Mouse (Mus musculus) CH12.LX (cell line): ENCODE results near the gene Cacna2d1. TPM values are rescaled to one million over a fixed set of nuclear protein-coding genes. Genes with fewer than 3 reads are reported as not detected.

Source experiments
- DNase-seq: peaks from one replicate; pipeline ENCODE4 v3.0.0-alpha.2; 2013; ENCODE audit errors: extremely low read depth
- H3K27ac ChIP-seq: 2 replicates; pipeline ENCODE4 v1.5.1; 2012; ENCODE audit warnings: low read depth, mild to moderate bottlenecking, control low read depth, moderate library complexity; ENCODE audit not compliant: insufficient read depth
- H3K27me3 ChIP-seq: replicated peaks from 2 replicates; pipeline ENCODE3; 2012; ENCODE audit warnings: inconsistent platforms
- H3K36me3 ChIP-seq, 2 experiments: replicated peaks in 1 of 2; 2 replicates each; pipeline versions ENCODE3 to v1.6.1; 2012; ENCODE audit warnings: inconsistent platforms in 1 of 2, low read length in 1 of 2, mild to moderate bottlenecking in 1 of 2, mixed read lengths in 1 of 2, moderate library complexity in 1 of 2; ENCODE audit not compliant: control insufficient read depth in 1 of 2, insufficient read depth in 1 of 2
- H3K4me1 ChIP-seq, 2 experiments: 2 replicates each; pipeline ENCODE4 v1.6.1; 2012; ENCODE audit warnings: inconsistent platforms in 1 of 2, moderate library complexity in 1 of 2; ENCODE audit not compliant: insufficient read depth in 2 of 2, control insufficient read depth in 1 of 2
- H3K4me2 ChIP-seq: 2 replicates; pipeline ENCODE4 v1.6.1; 2012; ENCODE audit warnings: low read depth, mild to moderate bottlenecking, control low read depth; ENCODE audit not compliant: poor library complexity, insufficient read depth, severe bottlenecking
- H3K4me3 ChIP-seq, 3 experiments: fragments of 150-350 bp in 1 of 3; sonication (generic) in 1 of 3; replicated peaks in 1 of 3; 2 replicates each; pipeline versions ENCODE3 to v1.5.1; 2011 to 2012; ENCODE audit warnings: low read depth in 2 of 3, low read length in 2 of 3, mild to moderate bottlenecking in 2 of 3, moderate library complexity in 2 of 3, control low read depth in 1 of 3, improper control_type of control experiment in 1 of 3, inconsistent platforms in 1 of 3, mixed read lengths in 1 of 3; ENCODE audit not compliant: poor library complexity in 1 of 3
- H3K79me2 ChIP-seq: replicated peaks from 2 replicates; pipeline ENCODE4 v1.6.1; 2012; ENCODE audit warnings: mild to moderate bottlenecking, moderate library complexity; ENCODE audit not compliant: control insufficient read depth, poor library complexity, insufficient read depth, severe bottlenecking; ENCODE audit errors: extremely low read depth
- H3K9ac ChIP-seq: 2 replicates; pipeline ENCODE4 v1.6.1; 2012; ENCODE audit warnings: low read depth, mild to moderate bottlenecking, control low read depth, moderate library complexity; ENCODE audit not compliant: insufficient read depth
- H3K9me3 ChIP-seq: replicated peaks from 2 replicates; pipeline ENCODE3; 2012; ENCODE audit warnings: low read length, inconsistent platforms, mixed read lengths
- CHD1 ChIP-seq: IDR thresholded peaks from 2 replicates; pipeline ENCODE4 v1.6.1; 2012; ENCODE audit warnings: low read depth, low read length, improper control_type of control experiment, inconsistent platforms
- CHD2 ChIP-seq: IDR thresholded peaks from 2 replicates; pipeline ENCODE4 v1.6.1; 2011; ENCODE audit warnings: low read length, improper control_type of control experiment
- E2F4 ChIP-seq: IDR thresholded peaks from 2 replicates; pipeline ENCODE4 v1.6.1; 2011; ENCODE audit warnings: low read depth, low read length, improper control_type of control experiment; ENCODE audit not compliant: insufficient replicate concordance
- EP300 ChIP-seq: IDR thresholded peaks from 2 replicates; pipeline ENCODE4 v1.6.1; 2011; ENCODE audit warnings: low read length, improper control_type of control experiment
- ETS1 ChIP-seq: conservative IDR thresholded peaks from 2 replicates; pipeline ENCODE4 v1.6.1; 2012; ENCODE audit warnings: low read depth, mild to moderate bottlenecking, inconsistent platforms, low read length, improper control_type of control experiment, moderate library complexity
- GABPA ChIP-seq: IDR thresholded peaks from 2 replicates; pipeline ENCODE4 v1.6.1; 2012; ENCODE audit warnings: low read depth, low read length, improper control_type of control experiment, inconsistent platforms; ENCODE audit not compliant: insufficient replicate concordance
- HCFC1 ChIP-seq: IDR thresholded peaks from 2 replicates; pipeline ENCODE4 v1.6.1; 2012; ENCODE audit warnings: low read depth, mild to moderate bottlenecking, inconsistent platforms, low read length, improper control_type of control experiment
- IRF4 ChIP-seq: IDR thresholded peaks from 2 replicates; pipeline ENCODE4 v1.6.1; 2014; ENCODE audit warnings: low read depth, mild to moderate bottlenecking, inconsistent platforms, low read length, improper control_type of control experiment
- JUN ChIP-seq: IDR thresholded peaks from 2 replicates; pipeline ENCODE4 v1.6.1; 2011; ENCODE audit warnings: low read depth, mild to moderate bottlenecking, low read length, improper control_type of control experiment, moderate library complexity; ENCODE audit not compliant: insufficient read depth
- MAZ ChIP-seq: IDR thresholded peaks from 2 replicates; pipeline ENCODE4 v1.6.1; 2012; ENCODE audit warnings: low read depth, mild to moderate bottlenecking, inconsistent platforms, low read length, improper control_type of control experiment, moderate library complexity
- MYC ChIP-seq: IDR thresholded peaks from 2 replicates; pipeline ENCODE4 v1.6.1; 2011; ENCODE audit warnings: low read depth, mild to moderate bottlenecking, improper control_type of control experiment, low read length
- NELFE ChIP-seq: IDR thresholded peaks from 2 replicates; pipeline ENCODE4 v1.6.1; 2011; ENCODE audit warnings: low read depth, low read length, improper control_type of control experiment
- PAX5 ChIP-seq: IDR thresholded peaks from 2 replicates; pipeline ENCODE4 v1.6.1; 2012; ENCODE audit warnings: low read length, inconsistent platforms, mixed read lengths
- POLR2AphosphoS2 ChIP-seq: IDR thresholded peaks from 2 replicates; pipeline ENCODE4 v1.6.1; 2011; ENCODE audit warnings: low read depth, low read length, improper control_type of control experiment
- RCOR1 ChIP-seq: conservative IDR thresholded peaks from 2 replicates; pipeline ENCODE4 v1.6.1; 2012; ENCODE audit warnings: low read depth, mild to moderate bottlenecking, inconsistent platforms, low read length, improper control_type of control experiment
- SIN3A ChIP-seq: IDR thresholded peaks from 2 replicates; pipeline ENCODE4 v1.6.1; 2012; ENCODE audit warnings: low read length, improper control_type of control experiment, inconsistent platforms
- TBP ChIP-seq: conservative IDR thresholded peaks from 2 replicates; pipeline ENCODE4 v1.6.1; 2011; ENCODE audit warnings: low read depth, low read length, improper control_type of control experiment
- TCF12 ChIP-seq: IDR thresholded peaks from 2 replicates; pipeline ENCODE4 v1.6.1; 2014; ENCODE audit warnings: low read depth, mild to moderate bottlenecking, inconsistent platforms, low read length, improper control_type of control experiment
- UBTF ChIP-seq: IDR thresholded peaks from 2 replicates; pipeline ENCODE4 v1.6.1; 2012; ENCODE audit warnings: low read depth, mild to moderate bottlenecking, inconsistent platforms, low read length, improper control_type of control experiment, moderate library complexity
- USF2 ChIP-seq: conservative IDR thresholded peaks from 2 replicates; pipeline ENCODE4 v1.6.1; 2011; ENCODE audit warnings: low read depth, low read length, improper control_type of control experiment
- dilution Hi-C: fragments of 300-500 bp; cut with MboI; formaldehyde crosslinking; loops from 2 replicates; pipeline ENCODE4 v1.14.3; 2020; ENCODE audit warnings: low sequenced_read_pairs; ENCODE audit not compliant: extremely low pct_unique_long_range_greater_than_20kb, extremely low pct_ligation_motif_present
- in situ Hi-C: fragments of 300-500 bp; cut with MboI; formaldehyde crosslinking; loops from 3 replicates; pipeline ENCODE4 v1.14.3; 2019; ENCODE audit warnings: low sequenced_read_pairs, low pct_ligation_motif_present, low pct_unique_long_range_greater_than_20kb, mixed read lengths
- polyA plus RNA-seq: library from polyadenylated mRNA; unstranded; fragments of >175 nt; gene quantifications from 2 replicates; pipeline ENCODE4 v1.2.1, GENCODE M21; 2012; ENCODE audit warnings: low read depth; ENCODE audit not compliant: insufficient read length
- total RNA-seq, 2 experiments: library from RNA; depleted of rRNA; stranded (reverse); fragments of 300-350 nt in 1 of 2; fragments of >200 nt in 1 of 2; gene quantifications; 2 replicates each; pipeline ENCODE4 v1.2.3; 2012 to 2014

Gene Cacna2d1
- 0.71 and 1.3 TPM in 2 replicates for total RNA-seq (2012; rRNA removed)
- 0.11 and 0.28 TPM in 2 replicates for total RNA-seq (2014; rRNA removed)
- polyA plus RNA-seq, result 0.13 and 0.14 TPM in 2 replicates

- no peak for DNase-seq
- in situ Hi-C loops, result no loop called here
- Histone ChIP-seq H3K27ac (no peak within 1 kb of the TSS), H3K9ac (no peak within 1 kb of the TSS), H3K4me3 (no peak within 1 kb of the TSS), H3K4me2 (no peak within 1 kb of the TSS), H3K27me3 (no peaks in the 10 kb centered on the region), H3K9me3 (peaks cover 18% of the 10 kb centered on the region), H3K4me1 (no peaks in the 10 kb centered on the region), H3K36me3 (no peaks in the 10 kb centered on the region), H3K79me2 (no peaks in the 10 kb centered on the region)
- TF ChIP-seq ETS1 (no peak), E2F4 (no peak), USF2 (no peak), UBTF (no peak), SIN3A (no peak), PAX5 (no peak)
- dilution Hi-C loops, result no loop called here
Measured at GRCm38 (mm10) chr5:15934376-15935233, at the start of gene Cacna2d1. Cacna2d1 (plus strand) TSS chr5:15934691.

GRCm38 (mm10) chr5:15895098-15895497, 39.4 kb upstream of the Cacna2d1 start:
- dilution Hi-C loops (no loop called here), in situ Hi-C loops (no loop called here)
- no peak overlapping the region for H3K27ac ChIP-seq
- H3K36me3 ChIP-seq, result no peaks in the 10 kb centered on the region
- H3K4me2 ChIP-seq, result no peak overlapping the region
- H3K4me1 ChIP-seq, result no peaks in the 10 kb centered on the region
- no peak for TF ChIP-seq RCOR1
- TF ChIP-seq JUN, result no peak
- TF ChIP-seq HCFC1, result no peak
- no peak for TF ChIP-seq MYC
- no peak for TF ChIP-seq IRF4
- TF ChIP-seq CHD1, result no peak
- no peak for TF ChIP-seq EP300
- TF ChIP-seq NELFE, result no peak
- no peak for TF ChIP-seq MAZ
- TF ChIP-seq POLR2AphosphoS2, result no peak
- TF ChIP-seq PAX5, result no peak
- no peak for TF ChIP-seq TCF12
- no peak for TF ChIP-seq TBP
- no peak for TF ChIP-seq CHD2
- TF ChIP-seq E2F4, result no peak
- no peak for TF ChIP-seq GABPA
- no peaks in the 10 kb centered on the region for H3K79me2 ChIP-seq
- no peak overlapping the region for H3K4me3 ChIP-seq
- H3K27me3 ChIP-seq, result no peaks in the 10 kb centered on the region
- H3K9ac ChIP-seq, result no peak overlapping the region
- DNase-seq, result no peak
- H3K9me3 ChIP-seq, result peaks cover 2% of the 10 kb centered on the region
